Mouse (Mus musculus) macrophage (primary cell): ENCODE measurements around the gene Psme2. TPM values are rescaled to one million over a fixed set of nuclear protein-coding genes. Genes with fewer than 3 reads are reported as not detected.

ENCODE experiments used
- H3K27ac ChIP-seq: fragments of 350-480 bp; formaldehyde crosslinking; 2 replicates; pipeline ENCODE4 v1.9.0; 2021
- H3K36me3 ChIP-seq: fragments of 350-480 bp; formaldehyde crosslinking; 2 replicates; pipeline ENCODE4 v1.9.0; 2021; ENCODE audit errors: inconsistent target
- H3K4me3 ChIP-seq: fragments of 350-480 bp; formaldehyde crosslinking; 2 replicates; pipeline ENCODE4 v1.9.0; 2021; ENCODE audit errors: inconsistent target
- H3K79me2 ChIP-seq: fragments of 350-480 bp; formaldehyde crosslinking; 2 replicates; pipeline ENCODE4 v1.9.0; 2021; ENCODE audit errors: inconsistent target
- WGBS: methylation state at CpG from one replicate; pipeline ENCODE4 v1.1.7; 2026; ENCODE audit warnings: inconsistent platforms; ENCODE audit not compliant: missing documents; 5-methylcytosine and 5-hydroxymethylcytosine counted together
- polyA plus RNA-seq: library from polyadenylated mRNA; stranded (reverse); fragments of 250-400 nt; gene quantifications from 3 replicates; pipeline ENCODE4 v1.2.4, GENCODE M21; 2018; ENCODE audit warnings: inconsistent platforms

Gene Psme2
- polyA plus RNA-seq, 1 experiment from 2014 or later: 172 TPM

GRCm38 (mm10) chr14:55565748-55566147 lies 25.2 kb downstream of the Psme2 start:
- peaks cover 14% of the 10 kb centered on the region; the same call in 1 of the 2 replicates for H3K79me2 ChIP-seq
- no peak overlapping the region for H3K27ac ChIP-seq
- peaks cover 68% of the 10 kb centered on the region for H3K36me3 ChIP-seq
- H3K4me3 ChIP-seq: no peak overlapping the region
- WGBS: 96% methylated on average over 3 of the region's 3 CpGs

DNA sequence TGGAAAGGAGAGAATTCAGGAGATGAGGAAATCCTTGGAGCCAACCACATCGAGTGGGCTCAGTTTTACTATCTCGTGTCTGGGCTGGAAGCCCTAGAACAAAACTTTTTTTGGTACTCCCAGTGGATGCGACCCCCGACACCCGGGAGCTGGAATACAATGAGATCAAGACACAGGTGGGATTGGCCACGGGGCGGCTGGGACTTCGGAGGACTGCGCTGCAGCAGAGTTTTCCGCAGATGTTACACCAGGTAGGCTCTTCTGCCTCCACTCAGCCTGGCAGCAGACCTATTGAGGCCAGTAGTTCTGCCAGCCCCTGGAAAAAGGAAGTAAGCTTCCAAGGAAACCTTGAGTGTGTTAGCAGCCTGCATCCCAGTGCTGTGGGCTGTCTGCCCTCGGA lies 27.7 kb downstream of the Psme2 start:
- 93% methylated on average over 11 of the region's 11 CpGs for WGBS
- Histone ChIP-seq H3K27ac (no peak overlapping the region), H3K4me3 (no peak overlapping the region), H3K36me3 (peaks cover 51% of the 10 kb centered on the region), H3K79me2 (peaks cover 26% of the 10 kb centered on the region; the same call in 1 of the 2 replicates)

DNA sequence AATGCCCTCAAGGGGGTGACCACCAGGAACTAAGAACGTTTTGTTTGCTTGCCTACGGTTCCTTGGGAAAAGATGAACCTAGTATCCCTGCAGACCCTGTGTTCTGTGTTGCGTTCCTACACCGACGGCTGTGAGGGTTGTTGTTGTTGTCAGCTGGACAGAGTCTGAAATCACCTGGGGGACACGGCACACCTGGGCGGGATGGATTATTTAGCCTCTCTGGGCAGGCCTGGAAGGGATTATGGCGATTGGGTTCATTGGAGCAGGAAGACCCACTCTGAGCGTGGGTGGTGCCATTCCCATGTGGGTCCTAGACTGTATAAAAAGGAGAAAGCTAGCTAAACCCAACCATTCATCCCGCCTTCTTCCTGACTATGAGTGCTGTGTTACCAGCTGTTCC lies 29.1 kb downstream of the Psme2 start:
- peaks cover 29% of the 10 kb centered on the region; the same call in 1 of the 2 replicates for H3K79me2 ChIP-seq
- no peak overlapping the region for H3K27ac ChIP-seq
- no peak overlapping the region for H3K4me3 ChIP-seq
- peaks cover 37% of the 10 kb centered on the region for H3K36me3 ChIP-seq
- 98% methylated on average over 10 of the region's 10 CpGs for WGBS

GRCm38 (mm10) chr14:55560202-55561073 lies 30.5 kb downstream of the Psme2 start, which contains the start of gene A730061H03Rik:
Gene A730061H03Rik (minus strand): TSS chr14:55560406.
- peak within 1 kb of the TSS; percentile 96 for H3K27ac ChIP-seq
- H3K79me2 ChIP-seq: peaks cover 29% of the 10 kb centered on the region; the same call in 1 of the 2 replicates
- H3K36me3 ChIP-seq: peaks cover 23% of the 10 kb centered on the region
- WGBS: 2% methylated on average over 51 of the region's 51 CpGs
- H3K4me3 ChIP-seq: peak within 1 kb of the TSS; percentile 89

GRCm38 (mm10) chr14:55559799-55560201 lies 31.1 kb downstream of the Psme2 start, which contains the start of gene Dcaf11:
Gene Dcaf11 (plus strand): TSS chr14:55560006.
- under 1% methylated on average over 26 of the region's 27 CpGs for WGBS
- H3K4me3 ChIP-seq: peak within 1 kb of the TSS; percentile 89
- peak within 1 kb of the TSS; percentile 96 for H3K27ac ChIP-seq
- peaks cover 17% of the 10 kb centered on the region for H3K36me3 ChIP-seq
- peaks cover 29% of the 10 kb centered on the region; the same call in 1 of the 2 replicates for H3K79me2 ChIP-seq

- 45% methylated on average over 6 of the region's 6 CpGs for WGBS
- peaks cover 29% of the 10 kb centered on the region; the same call in 1 of the 2 replicates for H3K79me2 ChIP-seq
- peak overlapping the region; percentile 89 for H3K4me3 ChIP-seq
- peaks cover 8% of the 10 kb centered on the region for H3K36me3 ChIP-seq
- H3K27ac ChIP-seq: peak overlapping the region; percentile 96
Measured at GRCm38 (mm10) chr14:55558740-55559448, 32.0 kb downstream of the Psme2 start.

DNA sequence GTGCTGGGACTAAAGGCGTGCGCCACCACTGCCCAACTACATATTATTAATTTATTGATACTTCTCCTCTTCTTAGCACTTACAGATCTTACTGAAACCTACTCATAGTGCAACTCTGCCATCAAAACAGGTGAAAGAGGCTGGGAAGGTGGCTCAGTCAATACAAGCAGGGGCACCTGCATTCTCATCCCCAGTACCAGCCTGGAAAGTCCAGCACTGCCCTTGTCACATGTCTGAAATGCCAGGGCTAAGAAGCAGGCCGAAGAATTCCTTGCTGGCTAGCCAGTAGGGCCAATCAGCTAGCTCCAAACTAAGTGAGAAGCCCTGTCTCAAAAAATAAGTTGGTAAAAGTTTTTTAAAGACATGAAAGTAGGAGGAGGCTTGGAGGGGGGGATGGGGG lies 33.3 kb downstream of the Psme2 start:
- Histone ChIP-seq H3K27ac (peak overlapping the region; percentile 96), H3K4me3 (no peak overlapping the region), H3K36me3 (0 out of 2 replicates have a peak, but pooled peaks cover under 1% of the 10 kb centered on the region), H3K79me2 (peaks cover 29% of the 10 kb centered on the region; the same call in 1 of the 2 replicates)
- WGBS: 83% methylated on average over 3 of the region's 3 CpGs

DNA sequence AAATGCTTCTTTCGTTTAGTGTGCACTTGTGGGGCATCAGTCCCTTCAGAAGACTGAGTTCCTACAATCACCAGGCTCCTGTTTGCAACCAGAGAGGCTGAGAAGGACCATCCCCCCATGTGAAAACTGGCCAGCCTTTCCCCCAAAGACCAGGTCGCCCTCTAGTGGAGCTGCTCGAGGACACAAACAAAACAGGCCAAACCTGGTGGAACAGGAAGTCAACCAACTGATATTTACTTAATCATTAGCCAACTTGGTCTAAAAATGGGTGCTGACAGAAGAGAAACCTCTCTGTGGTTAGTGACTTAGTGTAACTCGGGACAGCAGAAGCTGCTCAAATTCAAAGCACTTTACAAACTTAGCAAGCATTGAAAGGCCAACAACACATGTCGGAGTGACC lies 33.9 kb downstream of the Psme2 start:
- H3K4me3 ChIP-seq: no peak overlapping the region
- H3K79me2 ChIP-seq: peaks cover 27% of the 10 kb centered on the region; the same call in 1 of the 2 replicates
- H3K27ac ChIP-seq: peak overlapping the region; percentile 96
- 6% methylated on average over 5 of the region's 5 CpGs for WGBS
- no peaks in the 10 kb centered on the region for H3K36me3 ChIP-seq

GRCm38 (mm10) chr14:55555788-55556187 lies 35.1 kb downstream of the Psme2 start:
- Histone ChIP-seq H3K79me2 (peaks cover 15% of the 10 kb centered on the region; the same call in 1 of the 2 replicates), H3K27ac (no peak overlapping the region), H3K4me3 (no peak overlapping the region), H3K36me3 (no peaks in the 10 kb centered on the region)
- WGBS: 82% methylated on average over 3 of the region's 3 CpGs

DNA sequence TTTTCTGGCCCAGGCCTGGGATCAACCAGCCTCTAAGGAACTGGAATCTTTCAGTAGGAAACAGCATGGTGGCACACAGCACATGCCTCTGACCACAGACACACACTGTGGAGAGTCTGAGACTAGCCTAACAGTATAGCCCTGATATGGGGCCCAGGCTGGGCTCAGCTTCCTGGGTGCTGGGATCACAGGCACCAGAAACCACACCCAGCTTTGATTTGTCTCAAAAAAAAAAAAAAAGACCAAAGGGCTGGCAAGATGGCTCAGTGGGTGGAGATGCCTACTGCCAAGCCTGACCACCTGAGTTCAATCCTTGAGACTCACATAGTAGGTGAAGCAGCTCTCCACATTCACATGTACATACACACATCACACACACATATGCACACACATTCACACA lies 36.3 kb downstream of the Psme2 start:
- H3K36me3 ChIP-seq: peaks cover 3% of the 10 kb centered on the region; the same call in 1 of the 2 replicates
- H3K4me3 ChIP-seq: no peak overlapping the region
- peaks cover 15% of the 10 kb centered on the region; the same call in 1 of the 2 replicates for H3K79me2 ChIP-seq
- H3K27ac ChIP-seq: no peak overlapping the region

DNA sequence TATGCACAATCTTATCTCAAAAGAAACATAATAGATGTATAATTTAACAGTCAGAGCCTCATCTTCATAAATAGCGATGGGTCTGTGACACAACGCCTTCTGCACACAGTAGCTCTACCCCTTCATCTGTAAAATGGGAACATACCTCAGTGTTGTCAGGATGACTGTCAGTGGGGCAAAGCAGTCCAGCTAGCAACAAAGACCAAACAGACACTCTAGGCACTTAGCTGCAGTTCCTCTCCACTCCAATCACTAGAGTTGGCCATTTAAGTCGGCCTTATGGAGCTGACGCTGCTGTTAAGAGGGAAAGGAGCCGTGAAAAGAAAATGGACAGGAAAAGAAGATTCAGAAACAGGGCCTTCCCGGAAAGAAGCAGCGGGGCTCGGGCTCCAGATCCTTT lies 39.1 kb downstream of the Psme2 start:
- 96% methylated on average over 7 of the region's 8 CpGs for WGBS
- H3K4me3 ChIP-seq: no peak overlapping the region
- no peaks in the 10 kb centered on the region for H3K79me2 ChIP-seq
- no peak overlapping the region for H3K27ac ChIP-seq
- H3K36me3 ChIP-seq: peaks cover 30% of the 10 kb centered on the region

GRCm38 (mm10) chr14:55551347-55551746 lies 39.6 kb downstream of the Psme2 start:
- no peaks in the 10 kb centered on the region for H3K79me2 ChIP-seq
- no peak overlapping the region for H3K4me3 ChIP-seq
- no peak overlapping the region for H3K27ac ChIP-seq
- WGBS: 88% methylated on average over 5 of the region's 5 CpGs
- peaks cover 35% of the 10 kb centered on the region for H3K36me3 ChIP-seq

- WGBS: 95% methylated on average over 6 of the region's 6 CpGs
- no peak overlapping the region for H3K4me3 ChIP-seq
Measured at GRCm38 (mm10) chr14:55550191-55550590, 40.7 kb downstream of the Psme2 start.

GRCm38 (mm10) chr14:55544334-55544733 lies 46.6 kb downstream of the Psme2 start:
- peaks cover 63% of the 10 kb centered on the region for H3K36me3 ChIP-seq
- whole genome bisulfite sequencing: 91% methylated on average over 9 of the region's 9 CpGs
- peaks cover 13% of the 10 kb centered on the region; the same call in 1 of the 2 replicates for H3K79me2 ChIP-seq
- H3K27ac ChIP-seq: no peak overlapping the region
- H3K4me3 ChIP-seq: no peak overlapping the region

More at GRCm38 (mm10) chr14:55550191-55550590, 40.7 kb downstream of the Psme2 start:
- Histone ChIP-seq H3K79me2 (no peaks in the 10 kb centered on the region), H3K36me3 (peaks cover 46% of the 10 kb centered on the region), H3K27ac (no peak overlapping the region)
